Mouse (Mus musculus) forebrain, embryonic 11.5 days (tissue): ENCODE data around the gene Slc30a4. TPM values are rescaled to one million over a fixed set of nuclear protein-coding genes. Genes with fewer than 3 reads are reported as not detected.

Experiments
- ATAC-seq: fragments of 200-750 bp; cut with Nextera tagmentation; replicated peaks from 2 replicates; pipeline ENCODE4 v1.8.0; 2017; ENCODE audit warnings: moderate TSS enrichment; ENCODE audit not compliant: low FRiP score
- DNase-seq: peaks from one replicate; pipeline ENCODE4 v3.0.0-alpha.2; 2017; ENCODE audit warnings: low spot score
- H3K27ac ChIP-seq: fragments of 300-500 bp; sonication (generic); 2 replicates; pipeline ENCODE4 v1.5.1; 2014; ENCODE audit warnings: low read depth, low read length
- H3K27me3 ChIP-seq: fragments of 300-500 bp; sonication (generic); 2 replicates; pipeline ENCODE4 v1.6.1; 2014; ENCODE audit warnings: mild to moderate bottlenecking, low read length, mixed read lengths; ENCODE audit not compliant: control insufficient read depth, insufficient read depth
- H3K36me3 ChIP-seq: fragments of 300-500 bp; sonication (generic); 2 replicates; pipeline ENCODE4 v1.6.1; 2014; ENCODE audit warnings: mild to moderate bottlenecking, low read length, moderate library complexity, mixed read lengths; ENCODE audit not compliant: control insufficient read depth, insufficient read depth
- H3K4me1 ChIP-seq: fragments of 300-500 bp; sonication (generic); replicated peaks from 2 replicates; pipeline ENCODE4 v1.6.1; 2014; ENCODE audit warnings: low read length, mixed read lengths; ENCODE audit not compliant: control insufficient read depth, insufficient read depth
- H3K4me2 ChIP-seq: fragments of 300-500 bp; sonication (generic); 2 replicates; pipeline ENCODE4 v1.6.1; 2014; ENCODE audit warnings: low read depth, mild to moderate bottlenecking, low read length, moderate library complexity, mixed read lengths; ENCODE audit not compliant: severe bottlenecking
- H3K4me3 ChIP-seq: fragments of 300-500 bp; sonication (generic); 2 replicates; pipeline ENCODE4 v1.5.1; 2014; ENCODE audit warnings: low read depth, low read length
- H3K9ac ChIP-seq: fragments of 300-500 bp; sonication (generic); 2 replicates; pipeline ENCODE4 v1.6.1; 2014; ENCODE audit warnings: low read length
- H3K9me3 ChIP-seq: fragments of 300-500 bp; sonication (generic); 2 replicates; pipeline ENCODE4 v1.6.1; 2016; ENCODE audit warnings: low read length, mixed read lengths; ENCODE audit not compliant: control insufficient read depth
- WGBS: fragments of 180-500 bp; shearing (Covaris S2); extraction: QIAGEN DNeasy Blood & Tissue Kit; methylation state at CpG from one replicate; pipeline ENCODE4 v1.1.7; 2014; 5-methylcytosine and 5-hydroxymethylcytosine counted together
- microRNA counts: library from miRNA; unstranded; fragments of <30 nt; microRNA quantifications from one replicate; lab custom pipeline; 2015
- microRNA-seq: library from miRNA; unstranded; fragments of <30 nt; microRNA quantifications from one replicate; pipeline ENCODE4, GENCODE M21; 2016; ENCODE audit not compliant: insufficient number of aligned reads
- polyA plus RNA-seq: library from polyadenylated mRNA; unstranded; fragments of >200 nt; fragmentation: Nextera tagmentation; extraction: Ambion mirVana; gene quantifications from 2 replicates; pipeline ENCODE4 v1.2.1, GENCODE M21; 2014

The Slc30a4 gene
- polyA plus RNA-seq, 1 experiment from 2014 or later = 6.8 TPM

DNA sequence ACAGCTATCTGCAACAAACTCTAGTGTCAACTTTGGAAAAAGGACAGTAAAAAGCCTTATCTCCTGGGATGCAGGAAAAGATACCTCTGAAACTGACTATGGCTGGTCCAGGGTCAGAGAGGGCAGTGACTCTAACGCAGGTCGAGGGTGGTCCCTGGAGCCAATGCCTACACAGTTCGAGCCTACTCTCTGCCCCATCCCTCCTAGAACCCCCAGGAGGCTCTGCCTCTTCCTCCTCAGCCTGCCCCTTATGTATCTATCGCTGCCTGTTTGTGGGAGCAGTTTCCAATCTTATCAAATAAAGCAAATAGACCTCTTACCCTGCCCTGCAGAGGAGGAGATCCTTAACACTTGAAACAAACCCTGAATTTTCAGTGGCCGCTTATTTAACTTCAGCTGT is 63.8 kb downstream of the Slc30a4 start:
- Histone ChIP-seq H3K9ac (no peak overlapping the region), H3K9me3 (no peaks in the 10 kb centered on the region), H3K27ac (no peak overlapping the region), H3K27me3 (no peaks in the 10 kb centered on the region; the same call in 1 of the 2 replicates), H3K4me3 (no peak overlapping the region), H3K4me2 (no peak overlapping the region), H3K4me1 (no peaks in the 10 kb centered on the region), H3K36me3 (no peaks in the 10 kb centered on the region)
- DNase-seq (no peak), ATAC-seq (no peak)
- WGBS = 60% methylated on average over 5 of the region's 5 CpGs

DNA sequence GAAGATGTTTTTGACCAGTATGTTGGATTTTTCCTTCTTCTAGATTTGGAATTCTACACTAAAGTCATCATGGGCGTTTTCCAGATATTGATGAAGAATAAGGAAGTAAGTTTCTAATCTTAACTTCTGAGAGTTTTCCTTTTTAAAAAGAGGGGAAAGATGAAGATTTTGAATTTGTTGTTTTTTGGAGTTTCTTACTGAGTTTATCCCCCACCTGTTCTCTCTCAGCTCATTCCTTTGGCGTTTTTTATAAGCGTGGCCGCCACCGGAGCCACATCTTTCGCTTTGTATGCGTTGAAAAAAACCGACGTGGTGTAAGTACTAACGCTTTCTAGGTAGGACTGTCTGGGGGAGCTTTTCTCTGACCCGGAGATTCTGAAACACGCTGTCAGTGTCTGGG is 64.4 kb downstream of the Slc30a4 start:
- Histone ChIP-seq H3K27me3 (no peaks in the 10 kb centered on the region; the same call in 1 of the 2 replicates), H3K4me3 (peak overlapping the region; percentile 24), H3K9ac (0 out of 2 replicates have a peak overlapping the region, but pooled peaks have one; percentile 25), H3K27ac (no peak overlapping the region), H3K4me2 (peak overlapping the region; percentile 60), H3K4me1 (no peaks in the 10 kb centered on the region), H3K36me3 (no peaks in the 10 kb centered on the region; the same call in 1 of the 2 replicates), H3K9me3 (no peaks in the 10 kb centered on the region)
- DNase-seq = no peak
- WGBS = 38% methylated on average over 12 of the region's 12 CpGs
- no peak for ATAC-seq

DNA sequence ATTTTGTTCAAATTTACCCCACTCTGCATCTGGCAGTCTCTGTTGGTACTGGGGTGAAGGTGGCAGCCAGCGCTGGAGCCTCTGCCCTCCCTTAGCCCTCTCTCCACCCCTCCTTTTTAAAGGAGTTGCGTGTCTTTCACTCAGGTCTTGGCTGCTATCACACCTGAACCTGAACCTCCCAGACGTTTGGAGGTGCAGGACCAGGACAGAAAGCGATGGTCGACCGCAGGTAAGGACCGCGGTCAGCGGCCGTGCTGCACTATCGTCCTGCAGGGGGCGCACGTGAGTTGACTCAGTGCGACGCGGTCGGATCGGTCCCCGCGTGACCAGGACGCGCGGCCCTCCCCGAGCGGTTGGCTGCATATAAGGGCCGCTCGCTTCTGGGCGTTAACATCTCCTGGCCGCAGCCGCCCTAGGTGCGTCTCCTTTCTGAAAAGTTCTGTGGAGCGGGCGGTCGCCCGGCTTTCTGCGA is 64.9 kb downstream of the Slc30a4 start:
- peak overlapping the region; percentile 60 for H3K4me2 ChIP-seq
- H3K9me3 ChIP-seq = no peaks in the 10 kb centered on the region
- 1% methylated on average over 36 of the region's 36 CpGs for WGBS
- DNase-seq (peak; percentile 89), ATAC-seq (peak; percentile 85)
- H3K36me3 ChIP-seq = no peaks in the 10 kb centered on the region; the same call in 1 of the 2 replicates
- H3K27me3 ChIP-seq = no peaks in the 10 kb centered on the region; the same call in 1 of the 2 replicates
- H3K27ac ChIP-seq = no peak overlapping the region
- no peaks in the 10 kb centered on the region for H3K4me1 ChIP-seq
- H3K4me3 ChIP-seq = peak overlapping the region; percentile 24
- 0 out of 2 replicates have a peak overlapping the region, but pooled peaks have one; percentile 25 for H3K9ac ChIP-seq

DNA sequence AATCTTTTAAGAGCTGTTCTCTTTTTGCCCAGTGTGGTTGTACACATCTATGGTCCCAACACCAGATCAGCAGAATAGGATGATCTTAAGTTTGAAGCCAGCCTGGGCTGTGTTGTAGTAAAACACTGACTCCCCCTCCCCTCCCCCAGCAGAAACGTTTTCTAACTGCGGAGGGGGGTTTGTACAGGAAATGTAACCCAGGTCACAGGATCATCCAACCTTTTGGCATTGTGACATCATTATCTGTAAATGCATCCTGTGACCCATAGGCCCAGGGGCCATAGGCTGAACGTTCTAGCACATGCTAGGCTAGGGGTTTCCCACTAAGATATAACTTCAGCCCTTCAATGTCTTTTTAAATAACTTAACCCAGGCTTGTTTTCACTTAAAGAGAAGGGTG is 65.8 kb downstream of the Slc30a4 start, which contains the start of gene AA467197:
AA467197 (plus strand) TSS at position 301 of the 400 bp plus-strand sequence.
- H3K9ac ChIP-seq = 0 out of 2 replicates have a peak within 1 kb of the TSS, but pooled peaks have one; percentile 25

More for the DNA sequence above, 65.8 kb downstream of the Slc30a4 start, which contains the start of gene AA467197:
- DNase-seq (no peak), ATAC-seq (no peak)
- Histone ChIP-seq H3K9me3 (no peaks in the 10 kb centered on the region), H3K4me1 (0 out of 2 replicates have a peak, but pooled peaks cover under 1% of the 10 kb centered on the region), H3K27me3 (no peaks in the 10 kb centered on the region; the same call in 1 of the 2 replicates), H3K36me3 (no peaks in the 10 kb centered on the region; the same call in 1 of the 2 replicates), H3K4me3 (peak within 1 kb of the TSS; percentile 24), H3K27ac (no peak within 1 kb of the TSS), H3K4me2 (peak within 1 kb of the TSS; percentile 60)
- WGBS = 68% methylated on average over 3 of the region's 3 CpGs

MicroRNAs encoded within 50 kb of the gene (microRNA counts, 519-probe panel; counts per million panel counts)
- microRNA mmu-miR-147 (lab: Ali Mortazavi, UCI) = 31.2 counts per million

Small RNA genes lying within 50 kb of the gene (microRNA-seq; reads per million reads assigned to microRNA genes)
- gene Mir147 = 21.0 reads per million, percentile 14 among the genes with 10 or more reads in this experiment

Other genes with a start within 250 kb of the Slc30a4 start
- gene Gm14085, start 217.7 kb downstream of the Slc30a4 start, polyA plus RNA-seq = not detected in 2 replicates
- gene Gatm, start 91.4 kb downstream of the Slc30a4 start, polyA plus RNA-seq = 19.6 and 19.9 TPM in 2 replicates
- gene AA467197, start 65.7 kb downstream of the Slc30a4 start, polyA plus RNA-seq = 0.27 and 0.51 TPM in 2 replicates
- gene Bloc1s6, start 35.8 kb upstream of the Slc30a4 start, polyA plus RNA-seq = 80.3 and 85.0 TPM in 2 replicates
- gene Sqor, start 62.6 kb upstream of the Slc30a4 start, polyA plus RNA-seq = 3.1 and 4.0 TPM in 2 replicates